Mouse (Mus musculus) spleen, postnatal 4 days (tissue): ENCODE results near the gene Camk1g.

Experiments used
- DNase-seq, 2 experiments: peaks; one replicate each; pipeline ENCODE4 v3.0.0; 2022; ENCODE audit warnings: low spot score in 2 of 2

Gene Camk1g

GRCm38 (mm10) chr1:193376478-193377134 is 6.5 kb upstream of the Camk1g start:
- DNase-seq = peak in 1 of 2 experiments; percentile 28

GRCm38 (mm10) chr1:193373906-193374413 is 3.9 kb upstream of the Camk1g start:
- DNase-seq = no peak

- DNase-seq = no peak
These were observed 1.0 kb downstream of the Camk1g start for GRCm38 (mm10) chr1:193369091-193369490.

GRCm38 (mm10) chr1:193368055-193368454 is 2.0 kb downstream of the Camk1g start:
- DNase-seq = no peak

- DNase-seq = peak; percentile 45 to 72
These were observed 6.3 kb downstream of the Camk1g start for GRCm38 (mm10) chr1:193363801-193364231.

GRCm38 (mm10) chr1:193362078-193362477 is 8.0 kb downstream of the Camk1g start:
- no peak for DNase-seq

GRCm38 (mm10) chr1:193361181-193361580 is 8.9 kb downstream of the Camk1g start:
- DNase-seq = no peak

GRCm38 (mm10) chr1:193359199-193359598 is 10.9 kb downstream of the Camk1g start:
- DNase-seq = no peak

- DNase-seq = no peak
These were observed 18.5 kb downstream of the Camk1g start for GRCm38 (mm10) chr1:193351583-193351982.

GRCm38 (mm10) chr1:193350546-193350801 is 19.6 kb downstream of the Camk1g start:
- DNase-seq = no peak

- no peak for DNase-seq
These were observed 20.2 kb downstream of the Camk1g start for GRCm38 (mm10) chr1:193349702-193350545.

GRCm38 (mm10) chr1:193348261-193348962 is 21.7 kb downstream of the Camk1g start:
- no peak for DNase-seq

- DNase-seq = no peak
These were observed 23.2 kb downstream of the Camk1g start for GRCm38 (mm10) chr1:193346908-193347307.

- no peak for DNase-seq
These were observed 25.1 kb downstream of the Camk1g start for GRCm38 (mm10) chr1:193344976-193345375.

- DNase-seq = no peak
These were observed 26.2 kb downstream of the Camk1g start for GRCm38 (mm10) chr1:193343853-193344252.

- DNase-seq = no peak
These were observed 27.7 kb downstream of the Camk1g start for GRCm38 (mm10) chr1:193342198-193342946.

- DNase-seq = no peak
These were observed 31.6 kb downstream of the Camk1g start for GRCm38 (mm10) chr1:193338363-193338995.

GRCm38 (mm10) chr1:193337787-193338310 is 32.2 kb downstream of the Camk1g start:
- no peak for DNase-seq

- no peak for DNase-seq
These were observed 33.1 kb downstream of the Camk1g start for GRCm38 (mm10) chr1:193337018-193337321.

- DNase-seq = no peak
These were observed 33.7 kb downstream of the Camk1g start for GRCm38 (mm10) chr1:193336122-193337017.
